Mouse (Mus musculus): Measurements from ENCODE around the gene Slc1a1. TPM values are rescaled to one million over a fixed set of nuclear protein-coding genes. Genes with fewer than 3 reads are reported as not detected.
A peak's percentile ranks its signal among the peaks of the same experiment; 100 is the strongest.

Slc1a1 gene
- polyA plus RNA-seq, 1 experiment, result 0.77 TPM

DNA sequence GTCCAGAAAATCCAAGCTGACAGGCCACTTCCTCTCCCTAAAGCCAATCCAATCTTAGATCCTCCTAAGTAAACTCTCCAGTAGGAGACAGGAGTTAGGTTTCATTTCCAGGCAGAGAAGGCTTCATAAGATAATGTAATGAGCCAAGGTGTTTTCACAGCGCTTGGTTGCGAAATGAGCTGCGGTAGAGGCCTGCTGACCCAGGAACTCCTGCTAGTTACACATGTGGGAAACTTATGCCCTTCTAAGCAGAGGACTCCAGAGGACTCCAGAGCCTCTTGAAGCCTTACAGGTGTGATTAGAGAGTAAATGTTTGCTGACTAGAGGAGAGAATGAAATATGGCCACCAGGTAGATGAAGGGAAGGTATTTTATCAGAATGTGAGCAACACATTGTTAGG is 15.7 kb downstream of the Slc1a1 start:
- no peak overlapping the region for H3K27ac ChIP-seq (ENCODE audit: insufficient read depth, low read length)
- TF ChIP-seq CTCF (IDR thresholded peaks at IDR 0.05; ENCODE audit: borderline replicate concordance, insufficient read depth, low read length) (no peak), POLR2A (IDR thresholded peaks at IDR 0.05; ENCODE audit: low read depth, low read length) (no peak)
- no peaks in the 10 kb centered on the region for H3K4me1 ChIP-seq (ENCODE audit: control insufficient read depth, insufficient read depth, low read length)
- no peak overlapping the region for H3K4me3 ChIP-seq (ENCODE audit: insufficient read depth, low read length)

DNA sequence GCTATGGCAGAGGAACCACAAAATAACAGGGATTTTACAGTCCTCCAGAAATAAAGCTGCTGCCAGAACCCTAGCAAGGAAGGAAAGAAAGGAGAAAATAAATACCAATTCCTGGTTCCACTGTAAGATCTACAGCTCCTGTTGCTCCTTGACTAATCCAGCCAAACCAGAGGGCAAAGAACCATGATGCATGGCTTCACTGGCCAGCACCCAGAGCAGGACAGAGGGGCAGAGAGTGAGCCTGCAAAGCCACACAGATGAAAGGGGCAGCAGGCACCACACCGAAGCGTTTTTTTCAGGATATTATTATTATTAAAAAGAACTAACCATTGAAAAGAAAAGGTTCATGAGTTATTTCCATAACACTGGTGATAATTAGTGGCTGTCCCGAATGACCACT is 17.2 kb downstream of the Slc1a1 start:
- Histone ChIP-seq H3K27ac (ENCODE audit: insufficient read depth, low read length) (no peak overlapping the region), H3K4me1 (ENCODE audit: control insufficient read depth, insufficient read depth, low read length) (no peaks in the 10 kb centered on the region), H3K4me3 (ENCODE audit: insufficient read depth, low read length) (no peak overlapping the region)
- TF ChIP-seq POLR2A (IDR thresholded peaks at IDR 0.05; ENCODE audit: low read depth, low read length) (no peak), CTCF (IDR thresholded peaks at IDR 0.05; ENCODE audit: borderline replicate concordance, insufficient read depth, low read length) (no peak)

DNA sequence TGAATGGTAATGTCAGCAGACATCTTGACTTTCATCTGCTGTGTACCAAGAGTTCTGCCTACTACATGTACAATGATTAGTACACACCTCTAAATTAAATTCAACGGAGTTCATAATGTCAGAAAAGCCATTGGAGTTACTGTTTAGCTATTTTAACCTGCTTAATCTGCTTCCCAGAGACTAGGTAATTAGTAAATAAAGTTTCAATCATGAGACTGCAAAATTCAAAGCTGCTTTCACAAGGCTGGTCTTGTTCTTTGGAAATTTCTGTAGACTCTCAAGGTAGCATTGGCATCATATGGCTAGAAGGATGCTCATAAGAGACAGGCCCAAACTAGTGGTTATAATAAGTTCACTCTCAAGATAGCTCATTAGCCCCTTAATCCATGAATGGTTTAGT is 20.0 kb downstream of the Slc1a1 start:
- TF ChIP-seq CTCF (IDR thresholded peaks at IDR 0.05; ENCODE audit: borderline replicate concordance, insufficient read depth, low read length), result no peak
- Histone ChIP-seq H3K27ac (ENCODE audit: insufficient read depth, low read length) (no peak overlapping the region), H3K4me3 (ENCODE audit: insufficient read depth, low read length) (no peak overlapping the region), H3K4me1 (ENCODE audit: control insufficient read depth, insufficient read depth, low read length) (no peaks in the 10 kb centered on the region)

DNA sequence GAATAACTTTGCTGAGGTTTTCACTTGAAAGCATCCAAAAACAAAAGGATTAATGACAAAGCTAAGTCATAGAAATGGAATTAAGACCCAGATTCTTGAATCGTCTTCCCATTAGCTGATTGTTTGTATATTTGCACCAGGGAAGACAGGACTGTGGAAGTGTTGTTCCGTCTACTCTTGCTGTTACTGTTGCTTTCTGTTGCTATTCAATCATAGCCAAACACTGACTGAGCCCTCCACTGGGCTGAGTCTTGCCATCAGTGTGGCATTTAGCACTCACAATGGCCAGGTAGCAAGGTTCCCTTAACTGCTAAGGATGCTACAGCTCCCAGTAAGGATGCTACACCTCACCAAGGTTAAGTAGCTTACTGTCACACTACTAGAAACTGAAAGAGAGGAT is 25.4 kb downstream of the Slc1a1 start:
- TF ChIP-seq POLR2A (IDR thresholded peaks at IDR 0.05; ENCODE audit: low read depth, low read length) (no peak), CTCF (IDR thresholded peaks at IDR 0.05; ENCODE audit: borderline replicate concordance, insufficient read depth, low read length) (no peak)
- Histone ChIP-seq H3K4me1 (ENCODE audit: control insufficient read depth, insufficient read depth, low read length) (no peaks in the 10 kb centered on the region), H3K27ac (ENCODE audit: insufficient read depth, low read length) (no peak overlapping the region), H3K4me3 (ENCODE audit: insufficient read depth, low read length) (no peak overlapping the region)

DNA sequence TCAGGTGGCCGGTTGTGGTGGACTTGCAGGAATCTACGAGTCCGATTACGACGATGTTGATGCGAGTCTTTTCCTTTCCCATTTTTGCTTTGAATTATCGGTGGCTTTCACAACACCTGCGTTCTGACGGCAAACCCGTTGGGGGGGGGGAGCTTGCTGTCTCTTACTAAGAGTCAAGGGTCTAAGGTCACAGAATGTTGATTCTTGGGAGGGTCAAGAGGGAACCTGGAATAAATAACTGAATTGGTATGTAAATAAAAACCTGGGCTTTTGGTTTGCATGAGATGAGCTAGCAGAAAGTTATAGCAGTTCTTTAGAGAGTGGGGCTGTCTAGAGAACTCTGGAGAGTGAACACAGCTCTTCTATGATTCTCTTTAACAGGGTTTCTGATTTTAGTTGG is 28.8 kb downstream of the Slc1a1 start:
- Histone ChIP-seq H3K27ac (ENCODE audit: insufficient read depth, low read length) (no peak overlapping the region), H3K4me3 (ENCODE audit: insufficient read depth, low read length) (no peak overlapping the region), H3K4me1 (ENCODE audit: control insufficient read depth, insufficient read depth, low read length) (no peaks in the 10 kb centered on the region)
- TF ChIP-seq CTCF (IDR thresholded peaks at IDR 0.05; ENCODE audit: borderline replicate concordance, insufficient read depth, low read length), result no peak
- no peak for TF ChIP-seq POLR2A (IDR thresholded peaks at IDR 0.05; ENCODE audit: low read depth, low read length)

DNA sequence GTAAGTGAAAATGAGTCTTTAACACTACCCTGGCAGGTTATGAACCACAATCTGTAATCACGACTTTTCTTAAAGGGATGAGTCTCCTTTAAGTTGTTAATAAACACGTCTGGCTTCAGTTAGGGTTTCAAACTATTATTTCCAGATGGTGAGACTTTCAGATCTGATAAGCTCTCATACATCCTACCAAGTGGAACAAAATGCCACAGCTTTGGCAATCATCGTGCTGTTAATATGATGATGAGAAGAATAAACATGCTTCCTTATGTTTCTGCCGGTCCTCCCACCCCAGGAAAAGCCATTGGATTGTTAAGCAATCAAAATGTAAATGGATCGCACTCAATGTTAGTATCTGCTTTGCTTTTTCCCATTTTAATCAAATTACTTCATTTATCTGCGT is 30.1 kb downstream of the Slc1a1 start:
- Histone ChIP-seq H3K27ac (ENCODE audit: insufficient read depth, low read length) (no peak overlapping the region), H3K4me3 (ENCODE audit: insufficient read depth, low read length) (no peak overlapping the region), H3K4me1 (ENCODE audit: control insufficient read depth, insufficient read depth, low read length) (no peaks in the 10 kb centered on the region)
- TF ChIP-seq POLR2A (IDR thresholded peaks at IDR 0.05; ENCODE audit: low read depth, low read length) (no peak), CTCF (IDR thresholded peaks at IDR 0.05; ENCODE audit: borderline replicate concordance, insufficient read depth, low read length) (no peak)

DNA sequence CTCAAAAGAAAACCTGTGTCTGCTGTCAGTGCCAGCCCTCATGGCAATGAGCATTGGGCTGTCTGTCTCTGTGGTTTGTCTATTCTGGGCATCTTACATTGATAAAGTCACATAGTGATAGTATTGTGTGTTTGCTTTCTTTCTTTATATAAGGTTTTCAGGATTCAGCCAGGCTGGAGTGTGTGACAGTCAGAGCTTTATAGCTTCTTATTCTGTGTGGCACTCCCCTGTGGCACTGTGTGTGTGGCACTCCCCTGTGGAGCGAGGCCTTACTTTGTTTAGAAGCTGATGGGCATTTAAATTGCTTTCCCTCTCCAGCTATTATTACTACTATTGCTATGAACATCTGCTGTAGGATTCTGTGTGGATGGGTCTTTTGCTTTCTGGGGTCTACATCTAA is 30.7 kb downstream of the Slc1a1 start:
- no peak for TF ChIP-seq CTCF (IDR thresholded peaks at IDR 0.05; ENCODE audit: borderline replicate concordance, insufficient read depth, low read length)
- no peak for TF ChIP-seq POLR2A (IDR thresholded peaks at IDR 0.05; ENCODE audit: low read depth, low read length)
- Histone ChIP-seq H3K4me3 (ENCODE audit: insufficient read depth, low read length) (no peak overlapping the region), H3K27ac (ENCODE audit: insufficient read depth, low read length) (no peak overlapping the region), H3K4me1 (ENCODE audit: control insufficient read depth, insufficient read depth, low read length) (no peaks in the 10 kb centered on the region)

DNA sequence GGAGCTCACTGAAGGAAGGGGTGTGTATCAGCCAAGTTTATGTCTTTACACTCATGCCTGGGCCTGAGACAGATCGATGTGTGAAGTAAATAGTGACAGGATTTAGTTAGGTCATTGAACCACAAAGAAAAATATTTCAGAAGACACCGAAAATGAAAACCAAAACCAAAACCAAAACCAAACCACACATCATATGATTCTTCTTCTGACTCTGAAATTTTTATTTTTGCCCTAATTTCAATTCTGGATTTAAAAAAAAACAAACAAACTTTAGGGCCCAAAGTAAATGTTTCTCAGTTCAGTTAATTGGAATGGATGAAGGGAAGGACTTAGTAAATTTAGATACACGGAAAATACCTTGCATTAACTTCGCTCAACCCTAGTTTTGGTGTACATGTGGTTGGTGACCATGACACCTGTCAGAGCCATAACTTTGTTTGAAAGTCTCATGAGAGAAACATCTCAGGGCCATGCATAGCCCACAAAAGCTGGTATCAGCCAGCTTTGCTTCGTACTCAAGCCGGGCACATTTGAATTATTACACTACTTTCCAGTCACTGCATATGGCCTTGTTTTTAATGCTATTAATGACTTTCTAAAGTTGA is 34.5 kb downstream of the Slc1a1 start:
- TF ChIP-seq CTCF (IDR thresholded peaks at IDR 0.05; ENCODE audit: borderline replicate concordance, insufficient read depth, low read length) (no peak), POLR2A (IDR thresholded peaks at IDR 0.05; ENCODE audit: low read depth, low read length) (no peak)
- Histone ChIP-seq H3K4me3 (ENCODE audit: insufficient read depth, low read length) (no peak overlapping the region), H3K4me1 (ENCODE audit: control insufficient read depth, insufficient read depth, low read length) (no peaks in the 10 kb centered on the region), H3K27ac (ENCODE audit: insufficient read depth, low read length) (no peak overlapping the region)

DNA sequence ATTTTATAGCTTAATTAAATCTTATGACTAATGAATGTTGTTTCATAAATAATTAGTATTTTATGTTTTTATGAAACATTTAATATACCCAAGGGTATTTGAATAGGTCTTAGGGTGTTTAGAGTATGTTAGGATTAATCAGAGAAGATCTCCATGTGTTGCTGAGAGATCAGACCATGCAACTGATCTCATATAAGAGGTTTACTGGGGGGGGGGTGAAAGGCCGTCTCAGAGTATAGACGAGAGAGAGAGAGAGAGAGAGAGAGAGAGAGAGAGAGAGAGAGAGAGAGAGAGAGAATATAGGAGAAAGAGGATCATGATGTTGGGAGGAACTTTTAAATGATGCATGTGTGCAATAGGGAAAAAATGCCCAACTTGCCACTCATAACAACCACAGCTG is 35.5 kb downstream of the Slc1a1 start:
- H3K4me3 ChIP-seq (ENCODE audit: insufficient read depth, low read length), result no peak overlapping the region
- no peaks in the 10 kb centered on the region for H3K4me1 ChIP-seq (ENCODE audit: control insufficient read depth, insufficient read depth, low read length)
- no peak overlapping the region for H3K27ac ChIP-seq (ENCODE audit: insufficient read depth, low read length)
- no peak for TF ChIP-seq POLR2A (IDR thresholded peaks at IDR 0.05; ENCODE audit: low read depth, low read length)
- no peak for TF ChIP-seq CTCF (IDR thresholded peaks at IDR 0.05; ENCODE audit: borderline replicate concordance, insufficient read depth, low read length)

DNA sequence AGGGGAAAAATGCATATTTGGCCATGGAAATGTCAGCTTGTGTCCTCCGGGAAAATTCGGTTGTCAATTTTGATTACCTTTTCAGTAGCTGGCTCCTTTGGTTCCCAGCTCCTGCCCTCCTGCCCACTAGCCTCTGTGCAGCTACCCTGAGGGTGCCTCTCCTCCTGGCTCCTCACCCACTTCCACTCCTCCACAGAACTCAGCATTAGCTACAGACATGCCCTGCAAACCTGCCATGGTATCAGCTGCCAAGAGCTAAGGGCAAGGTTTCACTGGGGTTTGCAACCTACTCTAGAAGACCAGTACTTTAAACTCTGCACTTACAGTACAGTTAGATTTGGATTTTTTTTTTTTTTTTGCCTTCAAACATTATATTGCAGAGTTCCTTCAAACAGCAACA is 44.6 kb downstream of the Slc1a1 start:
- H3K4me1 ChIP-seq (ENCODE audit: control insufficient read depth, insufficient read depth, low read length), result no peaks in the 10 kb centered on the region
- no peak for TF ChIP-seq CTCF (IDR thresholded peaks at IDR 0.05; ENCODE audit: borderline replicate concordance, insufficient read depth, low read length)
- no peak for TF ChIP-seq POLR2A (IDR thresholded peaks at IDR 0.05; ENCODE audit: low read depth, low read length)
- H3K27ac ChIP-seq (ENCODE audit: insufficient read depth, low read length), result no peak overlapping the region
- H3K4me3 ChIP-seq (ENCODE audit: insufficient read depth, low read length), result no peak overlapping the region

DNA sequence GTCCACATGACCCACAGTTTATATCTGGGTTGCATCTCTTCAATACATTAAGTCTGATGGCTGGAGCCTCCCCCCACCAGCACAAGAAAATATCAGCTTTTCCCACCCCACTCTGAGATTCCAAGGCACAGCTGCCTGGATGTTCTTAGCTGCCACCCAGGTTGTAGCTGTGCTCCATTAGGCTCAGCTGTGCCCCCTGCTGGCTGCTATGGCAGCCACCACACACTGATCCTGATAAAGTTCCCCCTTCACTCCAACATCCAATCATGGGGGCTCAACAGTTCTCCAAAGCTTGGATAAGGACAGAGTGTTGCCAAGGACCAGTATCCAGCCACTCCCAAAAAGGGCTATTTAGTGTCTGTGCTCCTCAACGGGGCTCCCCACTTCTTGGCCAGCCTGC is 48.3 kb downstream of the Slc1a1 start:
- peak; percentile 39 for TF ChIP-seq CTCF (IDR thresholded peaks at IDR 0.05; ENCODE audit: borderline replicate concordance, insufficient read depth, low read length)
- no peak for TF ChIP-seq POLR2A (IDR thresholded peaks at IDR 0.05; ENCODE audit: low read depth, low read length)

More for the DNA sequence above, 48.3 kb downstream of the Slc1a1 start:
- Histone ChIP-seq H3K4me1 (ENCODE audit: control insufficient read depth, insufficient read depth, low read length) (no peaks in the 10 kb centered on the region), H3K4me3 (ENCODE audit: insufficient read depth, low read length) (no peak overlapping the region), H3K27ac (ENCODE audit: insufficient read depth, low read length) (no peak overlapping the region)
